ENCODE assay signal across 9 mouse cellular contexts in genomic region chr1:171438014-171438670, GRCm38 (mm10). TPM values are rescaled to one million over a fixed set of nuclear protein-coding genes. Genes with fewer than 3 reads are reported as not detected.
DNase-seq lines count a peak whose midpoint lies in the region; ATAC-seq and TF ChIP-seq lines count a peak whose summit lies in the region.
"Had no signal": no experiment of that assay in that cellular context is flagged by ENCODE, and none has a peak within 500 bp of the region (broad histone marks: within the 10 kb centered on the region; RNA-seq: fewer than 3 reads in every experiment).

No protein-coding gene starts in this region.

- intact Hi-C loops in heart, adult 2 months (cut with DNase I): loop anchor here (5.0 kb wide), 1 partner anchor 34 kb away; no protein-coding TSS in a partner anchor

- H3K9ac ChIP-seq in heart, adult 2 months (ENCODE audit: low read depth, low read length): peak overlapping the region; percentile 74
- H3K9ac ChIP-seq in hindbrain, embryonic 15.5 days: peak overlapping the region; percentile 24
- peak overlapping the region; percentile 8 for H3K9ac ChIP-seq in liver, embryonic 16.5 days (ENCODE audit: low read depth, low read length)

- no peaks in the 10 kb centered on the region for H3K27me3 ChIP-seq in heart, adult 2 months (ENCODE audit: control insufficient read depth, insufficient read depth, low read length)
- H3K27me3 ChIP-seq in hindbrain, embryonic 15.5 days: peaks cover 26% of the 10 kb centered on the region
- peaks cover 41% of the 10 kb centered on the region for H3K27me3 ChIP-seq in liver, embryonic 16.5 days (ENCODE audit: control insufficient read depth, insufficient read depth, low read depth, low read length)

- TF ChIP-seq CTCF in heart, adult 2 months (IDR thresholded peaks at IDR 0.05): no peak

- no peak for TF ChIP-seq POLR2A in heart, adult 2 months (IDR thresholded peaks at IDR 0.05; ENCODE audit: insufficient read depth, low read depth, low read length)

- H3K4me2 ChIP-seq in hindbrain, embryonic 15.5 days: peak overlapping the region; percentile 64
- H3K4me2 ChIP-seq in liver, embryonic 16.5 days (ENCODE audit: low read depth, low read length): peak overlapping the region; percentile 37

- no peak for ATAC-seq in hindbrain, embryonic 15.5 days (ENCODE audit: low FRiP score, low read depth)
- no peak for ATAC-seq in liver, embryonic 16.5 days (ENCODE audit: low read depth)

- 0 out of 2 replicates have a peak, but pooled peaks have one; percentile 20 for TF ChIP-seq EP300 in heart, adult 2 months (IDR thresholded peaks at IDR 0.05; ENCODE audit: insufficient read depth, low read depth, low read length)

- DNase-seq in heart, adult 2 months: peak in 1 of 2 experiments; percentile 45
- DNase-seq in heart, postnatal 4 days: no peak
- no peak for DNase-seq in gastrocnemius, postnatal 25 days
- DNase-seq in ovary, postnatal 14 days (ENCODE audit: low spot score): no peak
- DNase-seq in right cerebral cortex, adult 2 months (ENCODE audit: low spot score in 2 of 2): no peak

- H3K4me3 ChIP-seq in heart, adult 2 months: peak overlapping the region; percentile 59
- peak overlapping the region; percentile 91 for H3K4me3 ChIP-seq in brown adipose tissue, adult 24 weeks (ENCODE audit: insufficient read depth, low read depth, low read length)
- H3K4me3 ChIP-seq in hindbrain, embryonic 15.5 days: peak overlapping the region; percentile 44
- H3K4me3 ChIP-seq in liver, embryonic 16.5 days (ENCODE audit: low read depth, low read length): peak overlapping the region; percentile 51

- no peaks in the 10 kb centered on the region; the same call in 1 of the 2 replicates for H3K36me3 ChIP-seq in heart, adult 2 months (ENCODE audit: control insufficient read depth, insufficient read depth, low read length)
- no peaks in the 10 kb centered on the region for H3K36me3 ChIP-seq in hindbrain, embryonic 15.5 days
- H3K36me3 ChIP-seq in liver, embryonic 16.5 days (ENCODE audit: control insufficient read depth, insufficient read depth): no peaks in the 10 kb centered on the region
- H3K36me3 ChIP-seq: G1E had no signal

- H3K79me2 ChIP-seq in heart, adult 2 months (replicated peaks; ENCODE audit: control insufficient read depth, insufficient read depth, low read length): no peaks in the 10 kb centered on the region

- no peaks in the 10 kb centered on the region for H3K9me3 ChIP-seq in hindbrain, embryonic 15.5 days
- no peaks in the 10 kb centered on the region for H3K9me3 ChIP-seq in liver, embryonic 16.5 days (replicated peaks; ENCODE audit: control insufficient read depth, low read length)
- H3K9me3 ChIP-seq: G1E had no signal

- 6% methylated on average over 18 of the region's 18 CpGs for WGBS in heart, adult 2 months
- WGBS in hindbrain, embryonic 15.5 days: 8% methylated on average over 18 of the region's 18 CpGs
- WGBS in liver, embryonic 16.5 days (ENCODE audit: insufficient replicate concordance): 4% methylated on average over 18 of the region's 18 CpGs

- peaks cover 17% of the 10 kb centered on the region for H3K4me1 ChIP-seq in heart, adult 2 months (ENCODE audit: control insufficient read depth, insufficient read depth, low read length)
- peaks cover 14% of the 10 kb centered on the region for H3K4me1 ChIP-seq in brown adipose tissue, adult 24 weeks (ENCODE audit: control insufficient read depth, insufficient read depth, insufficient read length, low read length)
- H3K4me1 ChIP-seq in hindbrain, embryonic 15.5 days (replicated peaks): peaks cover 14% of the 10 kb centered on the region
- peaks cover 13% of the 10 kb centered on the region for H3K4me1 ChIP-seq in liver, embryonic 16.5 days (ENCODE audit: control insufficient read depth, low read depth, low read length)

- peak overlapping the region; percentile 87 for H3K27ac ChIP-seq in heart, adult 2 months
- H3K27ac ChIP-seq in brown adipose tissue, adult 24 weeks (replicated peaks; ENCODE audit: low read depth, low read length): peak overlapping the region; percentile 99
- H3K27ac ChIP-seq in hindbrain, embryonic 15.5 days (replicated peaks): 0 out of 2 replicates have a peak overlapping the region, but pooled peaks have one; percentile 14
- peak overlapping the region; percentile 68; the same call in 1 of the 2 replicates for H3K27ac ChIP-seq in liver, embryonic 16.5 days (ENCODE audit: low read length)

RNA-seq across cellular contexts. Expression of gene F11r, which starts 0.8 kb away (rescaled TPM):
- 10 to 100 TPM; 32.9 to 36.1 TPM for total RNA-seq in heart, adult 2 months (2021)
- polyA plus RNA-seq in heart, adult 2 months (2012; rRNA removed): 47.5 and 58.3 TPM in 2 replicates
- total RNA-seq in heart, postnatal 4 days (2021): 10 to 100 TPM; 57.1 to 58.1 TPM
- 42.9 and 45.1 TPM in 2 replicates for polyA plus RNA-seq in brown adipose tissue, adult 24 weeks (2012; ENCODE audit: insufficient read depth, insufficient read length, missing spikeins)
- 14.1 and 14.2 TPM in 2 replicates for polyA plus RNA-seq in hindbrain, embryonic 15.5 days (2015; fragmentation: Nextera tagmentation; extraction: Ambion mirVana)
- 33.8 and 34.2 TPM in 2 replicates for polyA plus RNA-seq in liver, embryonic 16.5 days (2015; fragmentation: Nextera tagmentation; extraction: Ambion mirVana)
- total RNA-seq in gastrocnemius, postnatal 25 days (2021): 1 to 10 TPM; 6.2 to 6.9 TPM
- polyA plus RNA-seq: G1E had no signal

RNA-seq across cellular contexts. Expression of gene Tstd1, which starts 19.5 kb away (rescaled TPM):
- total RNA-seq in heart, adult 2 months (2021): 1 to 10 TPM; 1.3 to 1.8 TPM
- polyA plus RNA-seq in heart, adult 2 months (2012; rRNA removed): 2.2 and 3.1 TPM in 2 replicates
- total RNA-seq in heart, postnatal 4 days (2021): 1 to 10 TPM; 1.1 to 1.7 TPM
- polyA plus RNA-seq in brown adipose tissue, adult 24 weeks (2012; ENCODE audit: insufficient read depth, insufficient read length, missing spikeins): not detected in 2 replicates
- polyA plus RNA-seq in hindbrain, embryonic 15.5 days (2015; fragmentation: Nextera tagmentation; extraction: Ambion mirVana): 5.4 and 6.6 TPM in 2 replicates
- polyA plus RNA-seq in liver, embryonic 16.5 days (2015; fragmentation: Nextera tagmentation; extraction: Ambion mirVana): 4.6 and 5.3 TPM in 2 replicates
- 1 to 10 TPM in 1 of 2 experiments, under 1 TPM in 1; 0.95 to 1.3 TPM for total RNA-seq in gastrocnemius, postnatal 25 days (2021)

RNA-seq across cellular contexts. Expression of gene Usf1, which starts 27.0 kb away (rescaled TPM):
- 10 to 100 TPM; 38.4 to 46.6 TPM for total RNA-seq in heart, adult 2 months (2021)
- polyA plus RNA-seq in heart, adult 2 months (2012; rRNA removed): 47.8 and 64.2 TPM in 2 replicates
- total RNA-seq in heart, postnatal 4 days (2021): 10 to 100 TPM; 53.4 to 54.3 TPM
- 13.1 and 18.2 TPM in 2 replicates for polyA plus RNA-seq in brown adipose tissue, adult 24 weeks (2012; ENCODE audit: insufficient read depth, insufficient read length, missing spikeins)
- polyA plus RNA-seq in hindbrain, embryonic 15.5 days (2015; fragmentation: Nextera tagmentation; extraction: Ambion mirVana): 168 and 172 TPM in 2 replicates
- polyA plus RNA-seq in liver, embryonic 16.5 days (2015; fragmentation: Nextera tagmentation; extraction: Ambion mirVana): 15.9 and 19.3 TPM in 2 replicates
- total RNA-seq in gastrocnemius, postnatal 25 days (2021): 10 to 100 TPM; 24.6 to 25.2 TPM

RNA-seq across cellular contexts. Expression of gene Arhgap30, which starts 49.4 kb away (rescaled TPM):
- 1 to 10 TPM; 2.3 to 2.4 TPM for total RNA-seq in heart, adult 2 months (2021)
- 2.6 and 3.2 TPM in 2 replicates for polyA plus RNA-seq in heart, adult 2 months (2012; rRNA removed)
- total RNA-seq in heart, postnatal 4 days (2021): 1 to 10 TPM in 1 of 2 experiments, under 1 TPM in 1; 0.90 to 1.5 TPM
- 2.1 and 3.0 TPM in 2 replicates for polyA plus RNA-seq in brown adipose tissue, adult 24 weeks (2012; ENCODE audit: insufficient read depth, insufficient read length, missing spikeins)
- polyA plus RNA-seq in hindbrain, embryonic 15.5 days (2015; fragmentation: Nextera tagmentation; extraction: Ambion mirVana): 0.60 and 0.87 TPM in 2 replicates
- 5.3 and 5.8 TPM in 2 replicates for polyA plus RNA-seq in liver, embryonic 16.5 days (2015; fragmentation: Nextera tagmentation; extraction: Ambion mirVana)
- total RNA-seq in gastrocnemius, postnatal 25 days (2021): under 1 TPM; 0.49 to 0.86 TPM

Comparison
In these comparisons a context has a peak if more than half of its experiments do, and no peak if none do; other contexts are left out.
1. H3K27ac ChIP-seq: peak in every context shown above with its lines; median percentile 99 in brown adipose tissue, adult 24 weeks; 87 in heart, adult 2 months; 68 in liver, embryonic 16.5 days; 14 in hindbrain, embryonic 15.5 days.
2. H3K9ac ChIP-seq: peak in every context shown above with its lines; median percentile 74 in heart, adult 2 months; 24 in hindbrain, embryonic 15.5 days; 8 in liver, embryonic 16.5 days.